Comparison of ENCODE assay signal across 23 mouse cellular contexts in the genomic region with DNA sequence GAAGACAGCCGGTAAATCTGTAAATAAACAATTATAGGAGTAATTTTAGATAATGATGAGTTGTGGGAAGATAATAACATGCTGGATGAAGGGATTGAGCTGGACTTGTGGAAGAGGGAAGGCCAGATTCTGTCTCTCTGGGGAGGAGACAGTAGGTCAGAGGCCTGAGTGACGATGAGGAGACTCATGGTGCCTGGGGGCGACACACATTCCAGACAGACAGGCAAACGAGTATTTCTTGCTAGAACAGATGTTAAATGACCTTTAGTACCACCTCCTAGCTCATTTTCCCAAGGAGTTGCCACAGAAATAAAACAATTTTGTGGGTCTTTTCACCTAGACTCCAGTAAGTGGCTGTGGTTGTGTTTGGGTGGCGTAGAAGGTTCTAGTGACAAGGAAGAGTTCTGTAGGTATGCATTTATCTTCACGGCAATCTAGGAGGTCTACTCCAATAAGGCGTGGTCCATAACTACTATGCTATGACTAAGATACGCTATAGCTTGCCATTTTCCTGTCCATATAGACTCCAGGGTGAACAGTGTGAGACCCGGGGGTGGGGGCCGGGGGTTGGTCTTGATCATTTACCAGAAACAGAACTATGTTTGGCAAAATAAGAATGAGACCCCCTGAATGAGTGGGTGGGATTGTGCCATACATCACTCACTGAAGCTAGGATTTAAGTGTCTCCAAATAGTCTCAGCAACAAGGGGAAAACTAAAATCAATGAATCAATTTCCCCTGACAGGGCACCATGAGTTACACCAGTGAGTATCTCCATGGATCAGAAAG.
"Had no signal": no experiment of that assay in that cellular context is flagged by ENCODE, and none has a peak within 500 bp of the region (broad histone marks: within the 10 kb centered on the region; RNA-seq: fewer than 3 reads in every experiment).

No protein-coding gene starts in this region.

- H3K27me3 ChIP-seq: heart, embryonic 12.5 days; hindbrain, embryonic 13.5 days; hindbrain, embryonic 15.5 days; intestine, embryonic 15.5 days; limb, embryonic 12.5 days; liver, embryonic 13.5 days had no signal

- ATAC-seq: hindbrain, postnatal 0 days; intestine, embryonic 15.5 days; intestine, postnatal 0 days had no signal

- H3K9ac ChIP-seq: heart, embryonic 12.5 days; hindbrain, embryonic 13.5 days; hindbrain, embryonic 15.5 days; intestine, embryonic 15.5 days; limb, embryonic 12.5 days; liver, embryonic 13.5 days had no signal

- H3K36me3 ChIP-seq: hindbrain, embryonic 15.5 days; intestine, embryonic 15.5 days; liver, embryonic 13.5 days had no signal

- H3K4me2 ChIP-seq: heart, embryonic 12.5 days; hindbrain, embryonic 13.5 days; hindbrain, embryonic 15.5 days; intestine, embryonic 15.5 days; limb, embryonic 12.5 days; liver, embryonic 11.5 days; liver, embryonic 13.5 days had no signal

- H3K9me3 ChIP-seq: heart, embryonic 10.5 days; heart, embryonic 12.5 days; hindbrain, embryonic 13.5 days; hindbrain, embryonic 15.5 days; intestine, embryonic 15.5 days; limb, embryonic 10.5 days; limb, embryonic 12.5 days; liver, embryonic 13.5 days had no signal

- H3K4me1 ChIP-seq: hindbrain, embryonic 15.5 days had no signal

- H3K4me3 ChIP-seq: heart, embryonic 10.5 days; heart, embryonic 12.5 days; hindbrain, embryonic 13.5 days; hindbrain, embryonic 15.5 days; intestine, embryonic 15.5 days; layer of hippocampus, adult 2 months; left cerebral cortex, adult 2 months; limb, embryonic 10.5 days; limb, embryonic 12.5 days; liver, embryonic 13.5 days had no signal

- DNase-seq: gastrocnemius, postnatal 14 days; gastrocnemius, postnatal 36 days; heart, adult 18-20 months; heart, postnatal 10 days; kidney, adult 18-20 months; kidney, adult 8-10 months; kidney, postnatal 10 days; kidney, postnatal 25 days; kidney, postnatal 4 days; liver; liver, embryonic 13.5 days had no signal

- H3K27ac ChIP-seq: heart, embryonic 10.5 days; hindbrain, embryonic 13.5 days; hindbrain, embryonic 15.5 days; hindbrain, postnatal 0 days; intestine, embryonic 15.5 days; layer of hippocampus, adult 2 months; left cerebral cortex, adult 2 months; limb, embryonic 12.5 days; liver, embryonic 13.5 days had no signal
